Mouse (Mus musculus) limb, embryonic 15.5 days (tissue): ENCODE measurements around the gene P3h1. TPM values are rescaled to one million over a fixed set of nuclear protein-coding genes. Genes with fewer than 3 reads are reported as not detected.
A peak's percentile ranks its signal among the peaks of the same experiment; 100 is the strongest.

Source experiments
- ATAC-seq: fragments of 200-750 bp; cut with Nextera tagmentation; 2 replicates; pipeline ENCODE4 v1.8.0; 2017; ENCODE audit warnings: low read depth, moderate TSS enrichment; ENCODE audit not compliant: insufficient number of reproducible peaks, low FRiP score, low TSS enrichment
- H3K27ac ChIP-seq: fragments of 300-500 bp; sonication (generic); 2 replicates; pipeline ENCODE4 v1.5.1; 2015; ENCODE audit warnings: moderate library complexity, mild to moderate bottlenecking, inconsistent platforms
- H3K27me3 ChIP-seq: fragments of 300-500 bp; sonication (generic); 2 replicates; pipeline ENCODE4 v1.6.1; 2015; ENCODE audit warnings: inconsistent platforms
- H3K36me3 ChIP-seq: fragments of 300-500 bp; sonication (generic); 2 replicates; pipeline ENCODE4 v1.6.1; 2015; ENCODE audit warnings: inconsistent platforms
- H3K4me1 ChIP-seq: fragments of 300-500 bp; sonication (generic); 2 replicates; pipeline ENCODE4 v1.6.1; 2015; ENCODE audit warnings: inconsistent platforms
- H3K4me2 ChIP-seq: fragments of 300-500 bp; sonication (generic); 2 replicates; pipeline ENCODE4 v1.6.1; 2015; ENCODE audit warnings: mild to moderate bottlenecking, inconsistent platforms
- H3K4me3 ChIP-seq: fragments of 300-500 bp; sonication (generic); 2 replicates; pipeline ENCODE4 v1.5.1; 2015; ENCODE audit warnings: mild to moderate bottlenecking, inconsistent platforms
- H3K9ac ChIP-seq: fragments of 300-500 bp; sonication (generic); 2 replicates; pipeline ENCODE4 v1.6.1; 2015; ENCODE audit warnings: inconsistent platforms
- H3K9me3 ChIP-seq: fragments of 300-500 bp; sonication (generic); 2 replicates; pipeline ENCODE4 v1.6.1; 2016; ENCODE audit warnings: inconsistent platforms
- WGBS: fragments of 180-500 bp; shearing (Covaris S2); methylation state at CpG from one replicate; pipeline ENCODE4 v1.1.7; 2015; 5-methylcytosine and 5-hydroxymethylcytosine counted together
- polyA plus RNA-seq: library from polyadenylated mRNA; unstranded; fragments of >200 nt; fragmentation: Nextera tagmentation; extraction: Ambion mirVana; gene quantifications from 2 replicates; pipeline ENCODE4 v1.2.1, GENCODE M21; 2015

The P3h1 gene
- polyA plus RNA-seq, 1 experiment from 2014 or later, result 83.6 TPM

DNA sequence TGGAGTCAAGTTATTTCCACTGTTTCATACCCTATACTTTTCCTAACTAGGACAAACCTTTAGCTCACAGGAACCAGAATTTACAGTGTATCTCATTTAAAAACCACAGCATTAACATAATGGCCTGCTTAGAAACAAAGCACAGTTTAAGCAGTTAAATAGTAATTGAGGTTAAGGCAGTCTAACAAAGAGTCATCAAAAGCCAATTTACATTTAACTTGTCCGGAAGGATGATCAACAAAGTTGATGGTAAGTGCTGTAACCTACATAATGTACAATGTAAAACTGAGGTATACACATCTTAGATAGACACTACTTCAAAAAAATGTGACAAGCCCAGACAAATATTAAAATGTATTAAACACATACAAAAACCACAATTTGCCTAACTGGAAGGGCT, 59.2 kb downstream of the P3h1 start:
- no peaks in the 10 kb centered on the region for H3K27me3 ChIP-seq
- H3K4me2 ChIP-seq, result peak overlapping the region; percentile 61
- H3K4me1 ChIP-seq, result peaks cover 14% of the 10 kb centered on the region
- peak overlapping the region; percentile 79 for H3K4me3 ChIP-seq
- no peak overlapping the region; the same call in 1 of the 2 replicates for H3K9ac ChIP-seq
- no peak overlapping the region for H3K27ac ChIP-seq
- no peak for ATAC-seq
- 0 out of 2 replicates have a peak, but pooled peaks cover 8% of the 10 kb centered on the region for H3K36me3 ChIP-seq
- WGBS, result 80% methylated on average over 1 of the region's 1 CpGs
- H3K9me3 ChIP-seq, result no peaks in the 10 kb centered on the region

DNA sequence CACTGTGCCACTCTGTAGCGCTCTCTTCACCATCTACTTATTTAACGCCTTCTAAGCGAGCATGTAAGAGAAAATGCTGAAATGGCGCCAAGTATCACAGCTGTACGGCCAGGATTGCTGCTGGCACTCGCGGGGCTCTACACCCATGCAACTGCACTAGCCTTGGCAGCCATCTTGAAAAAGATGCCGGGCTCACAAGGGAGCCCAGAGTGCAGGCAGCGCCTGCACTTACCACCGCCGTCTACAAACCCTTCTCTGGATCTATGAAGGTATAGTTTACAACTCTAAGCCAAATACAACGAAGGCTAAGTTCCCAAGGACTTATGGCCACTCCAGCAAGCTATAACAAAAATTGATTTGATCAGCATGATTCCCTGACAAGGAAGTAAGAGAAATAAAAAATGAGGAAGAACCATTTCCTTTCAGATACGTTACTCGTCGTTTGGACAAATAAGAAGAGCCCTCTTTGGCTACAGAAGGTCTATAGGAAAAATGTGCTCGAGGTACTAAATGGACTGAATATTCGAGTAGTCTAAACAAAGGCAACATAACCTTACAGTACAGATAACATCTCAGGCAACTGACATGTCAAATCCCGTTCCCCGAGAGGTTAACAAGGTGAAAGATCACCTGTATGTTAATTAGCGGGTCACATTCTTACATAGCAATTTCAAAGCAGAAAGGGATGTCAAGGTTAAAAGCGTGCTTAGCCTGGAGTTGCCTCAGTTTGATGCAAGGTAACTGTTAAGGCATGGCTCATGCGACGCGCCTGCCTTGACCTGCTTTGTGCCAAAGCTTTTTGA, 60.3 kb downstream of the P3h1 start:
- H3K27ac ChIP-seq, result peak overlapping the region; percentile 57
- H3K4me2 ChIP-seq, result peak overlapping the region; percentile 61
- H3K4me3 ChIP-seq, result peak overlapping the region; percentile 79
- no peaks in the 10 kb centered on the region for H3K27me3 ChIP-seq
- H3K4me1 ChIP-seq, result peaks cover 14% of the 10 kb centered on the region
- no peak for ATAC-seq
- H3K9me3 ChIP-seq, result no peaks in the 10 kb centered on the region
- WGBS, result under 1% methylated on average over 24 of the region's 24 CpGs
- 0 out of 2 replicates have a peak, but pooled peaks cover 8% of the 10 kb centered on the region for H3K36me3 ChIP-seq
- H3K9ac ChIP-seq, result peak overlapping the region; percentile 78

DNA sequence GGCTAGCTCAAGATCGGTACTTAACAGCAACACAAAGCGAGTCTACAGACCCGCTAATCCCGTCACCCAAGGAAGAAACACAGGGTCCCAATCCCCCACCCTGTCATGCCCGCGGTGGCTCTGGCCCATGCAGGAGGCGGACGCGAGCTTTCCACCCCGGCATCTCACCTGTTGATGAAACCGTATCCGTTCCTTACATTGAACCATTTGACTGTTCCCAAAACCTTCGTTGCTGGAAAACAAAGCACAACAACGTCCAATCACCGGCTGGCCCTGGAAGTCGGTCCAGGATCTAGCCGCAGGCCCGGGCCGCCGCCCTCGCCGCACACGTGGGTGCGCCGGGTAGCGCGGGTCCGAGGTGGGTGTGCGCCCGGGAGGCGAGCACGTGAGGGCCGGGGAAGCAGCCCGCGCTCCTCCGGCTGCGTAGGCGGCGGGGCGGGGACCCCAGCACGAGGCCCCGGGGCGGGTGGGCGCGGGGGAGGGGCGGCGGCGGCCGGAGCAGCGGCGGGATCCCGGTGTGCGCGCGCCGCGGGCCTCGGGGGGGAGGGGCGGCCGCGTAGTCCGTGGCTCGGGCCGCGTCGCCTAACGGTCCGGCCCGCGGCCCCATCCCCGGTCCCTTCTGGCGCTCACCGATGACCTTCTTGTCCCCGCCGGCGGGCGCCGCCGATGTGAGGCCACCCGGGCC, 61.0 kb downstream of the P3h1 start:
- H3K9ac ChIP-seq, result peak overlapping the region; percentile 78
- no peaks in the 10 kb centered on the region for H3K27me3 ChIP-seq
- H3K4me3 ChIP-seq, result peak overlapping the region; percentile 79
- H3K9me3 ChIP-seq, result no peaks in the 10 kb centered on the region
- WGBS, result under 1% methylated on average over 47 of the region's 80 CpGs
- peaks cover 14% of the 10 kb centered on the region for H3K4me1 ChIP-seq
- H3K27ac ChIP-seq, result peak overlapping the region; percentile 83
- no peak for ATAC-seq
- peak overlapping the region; percentile 61 for H3K4me2 ChIP-seq
- 0 out of 2 replicates have a peak, but pooled peaks cover 8% of the 10 kb centered on the region for H3K36me3 ChIP-seq

DNA sequence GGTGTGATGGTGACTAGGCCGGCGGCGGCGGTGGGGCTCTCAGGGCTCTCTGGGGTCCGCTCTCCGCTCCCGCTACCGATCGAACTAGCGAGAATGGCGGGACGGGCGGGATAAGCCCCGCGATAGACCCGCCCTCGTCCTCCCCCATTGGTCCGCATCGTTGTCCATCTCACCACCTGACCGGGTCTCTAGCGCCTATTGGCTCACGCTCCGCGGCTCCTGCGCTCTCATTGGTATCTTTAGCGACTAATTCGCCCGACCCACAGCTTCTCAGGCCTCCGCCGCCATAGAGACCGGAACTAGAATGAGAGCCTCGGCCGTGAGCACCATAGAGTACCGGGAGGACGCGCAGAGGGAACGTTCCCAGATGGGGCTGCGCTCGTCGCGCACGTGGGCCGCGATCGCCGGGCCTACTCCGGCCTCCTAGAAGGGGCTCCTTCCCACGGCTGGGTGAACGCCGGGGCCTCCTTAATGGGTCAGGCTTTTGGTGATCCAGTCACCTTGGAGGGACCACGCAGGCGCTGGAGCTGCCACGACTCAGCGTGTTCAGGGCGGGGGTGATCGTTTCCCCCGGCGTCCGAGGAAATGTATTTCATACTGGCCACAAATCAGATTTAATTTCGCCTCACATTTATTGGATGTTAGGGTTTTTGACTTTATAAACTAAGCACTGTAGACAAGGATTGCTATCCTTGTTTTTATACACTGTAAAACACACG, 61.9 kb downstream of the P3h1 start, which contains the start of gene Ybx1:
Ybx1 (minus strand) TSS at position 190 of the 719 bp plus-strand sequence.
- H3K36me3 ChIP-seq, result 0 out of 2 replicates have a peak, but pooled peaks cover 8% of the 10 kb centered on the region
- peak within 1 kb of the TSS; percentile 95 for H3K27ac ChIP-seq
- H3K27me3 ChIP-seq, result no peaks in the 10 kb centered on the region
- H3K9me3 ChIP-seq, result no peaks in the 10 kb centered on the region
- under 1% methylated on average over 61 of the region's 61 CpGs for WGBS
- H3K9ac ChIP-seq, result peak within 1 kb of the TSS; percentile 86
- H3K4me3 ChIP-seq, result peak within 1 kb of the TSS; percentile 79
- peaks cover 14% of the 10 kb centered on the region for H3K4me1 ChIP-seq
- peak; percentile 99 for ATAC-seq
- H3K4me2 ChIP-seq, result peak within 1 kb of the TSS; percentile 61

DNA sequence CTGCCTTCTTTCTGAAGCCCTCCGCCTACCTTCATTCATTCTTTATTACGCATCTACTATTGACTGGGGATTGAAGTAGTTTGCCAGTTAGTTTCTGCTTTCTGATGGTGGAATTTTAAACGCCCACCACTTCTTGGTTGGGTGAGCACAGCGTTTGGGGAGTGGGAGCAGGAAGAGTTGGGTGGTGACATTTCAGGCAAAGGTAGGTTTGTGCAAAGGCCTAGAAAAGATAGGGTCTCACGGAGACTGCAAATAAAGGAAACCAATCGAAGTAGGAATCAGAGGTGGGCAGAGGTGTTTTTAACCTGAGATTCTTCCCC, 62.4 kb downstream of the P3h1 start:
- peak overlapping the region; percentile 79 for H3K4me3 ChIP-seq
- 11% methylated on average over 6 of the region's 6 CpGs for WGBS
- no peak for ATAC-seq

DNA sequence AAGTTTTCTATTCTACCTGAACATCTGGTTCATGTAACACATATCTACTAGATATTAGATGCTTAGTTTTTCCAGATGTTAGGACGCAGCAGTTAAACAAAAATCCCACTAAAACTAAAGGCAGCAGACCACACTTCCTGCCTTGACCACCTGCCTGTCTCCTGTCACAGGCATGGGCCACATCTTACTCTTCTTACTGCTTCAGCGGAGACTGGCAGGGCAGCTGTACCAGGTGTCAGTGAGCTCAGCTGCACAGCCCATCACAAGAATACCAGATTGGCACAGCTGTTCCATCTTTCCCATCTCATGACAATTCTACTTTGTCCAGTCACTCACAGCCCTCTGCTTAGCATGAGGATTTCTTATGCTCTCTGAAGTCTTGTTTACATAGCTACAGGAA, 64.6 kb downstream of the P3h1 start:
- Histone ChIP-seq H3K4me2 (no peak overlapping the region), H3K36me3 (no peaks in the 10 kb centered on the region), H3K4me3 (no peak overlapping the region), H3K27me3 (no peaks in the 10 kb centered on the region), H3K27ac (no peak overlapping the region), H3K9me3 (no peaks in the 10 kb centered on the region), H3K9ac (no peak overlapping the region), H3K4me1 (peaks cover 8% of the 10 kb centered on the region)
- WGBS, result 45% methylated on average over 2 of the region's 2 CpGs
- no peak for ATAC-seq

More for the DNA sequence above, 62.4 kb downstream of the P3h1 start:
- Histone ChIP-seq H3K27ac (peak overlapping the region; percentile 95), H3K4me2 (peak overlapping the region; percentile 54), H3K36me3 (0 out of 2 replicates have a peak, but pooled peaks cover 8% of the 10 kb centered on the region), H3K9ac (peak overlapping the region; percentile 86), H3K4me1 (peaks cover 14% of the 10 kb centered on the region), H3K9me3 (no peaks in the 10 kb centered on the region), H3K27me3 (no peaks in the 10 kb centered on the region)

Other genes with a start within 250 kb of the P3h1 start
- 179 and 208 TPM in 2 replicates for gene Slc2a1, start 124.2 kb upstream of the P3h1 start, polyA plus RNA-seq
- gene Zfp691, start 58.7 kb upstream of the P3h1 start, polyA plus RNA-seq, result 7.0 and 7.7 TPM in 2 replicates
- gene Ermap, start 42.9 kb upstream of the P3h1 start, polyA plus RNA-seq, result 1.3 and 3.4 TPM in 2 replicates
- 190 and 212 TPM in 2 replicates for gene Svbp, start 37.6 kb upstream of the P3h1 start, polyA plus RNA-seq
- not detected in 2 replicates for gene Tmem269, start 14.7 kb upstream of the P3h1 start, polyA plus RNA-seq
- 35.3 and 35.4 TPM in 2 replicates for gene AU022252, start 203 bp upstream of the P3h1 start, polyA plus RNA-seq
- gene Cldn19, start 22.5 kb downstream of the P3h1 start, polyA plus RNA-seq, result 0.05 and 0.12 TPM in 2 replicates
- gene Ybx1, start 61.7 kb downstream of the P3h1 start, polyA plus RNA-seq, result 488 and 527 TPM in 2 replicates
- 72.6 and 74.8 TPM in 2 replicates for gene Ppih, start 87.6 kb downstream of the P3h1 start, polyA plus RNA-seq
- gene Ccdc30, start 182.6 kb downstream of the P3h1 start, polyA plus RNA-seq, result 3.1 and 5.8 TPM in 2 replicates
- 26.6 and 29.2 TPM in 2 replicates for gene Ppcs, start 189.5 kb downstream of the P3h1 start, polyA plus RNA-seq
- 0.10 and 0.27 TPM in 2 replicates for gene Zmynd12, start 189.9 kb downstream of the P3h1 start, polyA plus RNA-seq